Mouse (Mus musculus) MEL (cell line): ENCODE measurements around the gene Zgpat. TPM values are rescaled to one million over a fixed set of nuclear protein-coding genes. Genes with fewer than 3 reads are reported as not detected.

Source experiments
- DNase-seq: peaks from one replicate; pipeline ENCODE4 v3.0.0; 2011; ENCODE audit warnings: low read depth, low spot score
- H3K27ac ChIP-seq: 2 replicates; pipeline ENCODE4 v1.5.1; 2012; ENCODE audit warnings: low read depth, mild to moderate bottlenecking, control low read depth, low read length, moderate library complexity; ENCODE audit not compliant: control insufficient read depth
- H3K27me3 ChIP-seq, 2 experiments: fragments of 150-350 bp in 1 of 2; sonication (generic) in 1 of 2; 2 replicates each; pipeline ENCODE4 v1.6.1; 2012; ENCODE audit warnings: low read length in 2 of 2, mild to moderate bottlenecking in 2 of 2, improper control_type of control experiment in 1 of 2, moderate library complexity in 1 of 2; ENCODE audit not compliant: insufficient read depth in 2 of 2, control insufficient read depth in 1 of 2
- H3K36me3 ChIP-seq, 2 experiments: 2 replicates each; pipeline ENCODE4 v1.6.1; 2012 to 2014; ENCODE audit warnings: low read length in 2 of 2, improper control_type of control experiment in 1 of 2, inconsistent platforms in 1 of 2, mild to moderate bottlenecking in 1 of 2; ENCODE audit not compliant: insufficient read depth in 2 of 2, control insufficient read depth in 1 of 2
- H3K4me1 ChIP-seq, 2 experiments: fragments of 150-350 bp in 1 of 2; sonication (generic) in 1 of 2; 2 replicates each; pipeline ENCODE4 v1.6.1; 2012; ENCODE audit warnings: low read length in 2 of 2, improper control_type of control experiment in 1 of 2, mild to moderate bottlenecking in 1 of 2; ENCODE audit not compliant: insufficient read depth in 2 of 2, control insufficient read depth in 1 of 2
- H3K4me3 ChIP-seq, 2 experiments: fragments of 150-350 bp in 1 of 2; sonication (generic) in 1 of 2; 2 replicates each; pipeline ENCODE4 v1.5.1; 2012; ENCODE audit warnings: low read depth in 2 of 2, low read length in 2 of 2, mild to moderate bottlenecking in 2 of 2, moderate library complexity in 2 of 2, control low read depth in 1 of 2, improper control_type of control experiment in 1 of 2; ENCODE audit not compliant: control insufficient read depth in 1 of 2, insufficient read depth in 1 of 2
- H3K79me2 ChIP-seq: 2 replicates; pipeline ENCODE4 v1.6.1; 2012; ENCODE audit warnings: mild to moderate bottlenecking, low read length, moderate library complexity; ENCODE audit not compliant: control insufficient read depth, poor library complexity, insufficient read depth
- H3K9ac ChIP-seq: 2 replicates; pipeline ENCODE4 v1.6.1; 2012; ENCODE audit warnings: low read depth, mild to moderate bottlenecking, control low read depth, low read length, moderate library complexity; ENCODE audit not compliant: control insufficient read depth, poor library complexity, severe bottlenecking
- H3K9me3 ChIP-seq: fragments of 150-350 bp; sonication (generic); replicated peaks from 2 replicates; pipeline ENCODE4 v1.6.1; 2012; ENCODE audit warnings: mild to moderate bottlenecking, low read length, improper control_type of control experiment, moderate library complexity; ENCODE audit not compliant: insufficient read depth
- BHLHE40 ChIP-seq: IDR thresholded peaks from 2 replicates; pipeline ENCODE4 v1.6.1; 2012; ENCODE audit warnings: low read depth, mild to moderate bottlenecking, inconsistent platforms, low read length, improper control_type of control experiment, borderline replicate concordance
- CHD2 ChIP-seq: IDR thresholded peaks from 2 replicates; pipeline ENCODE4 v1.6.1; 2011; ENCODE audit warnings: low read length, improper control_type of control experiment
- CTCF ChIP-seq, 3 experiments: IDR thresholded peaks in 2 of 3; conservative IDR thresholded peaks in 1 of 3; 2 replicates each; pipeline ENCODE4 v1.5.1; 2011 to 2012; ENCODE audit warnings: low read length in 3 of 3, low read depth in 2 of 3, mild to moderate bottlenecking in 2 of 3, improper control_type of control experiment in 1 of 3, inconsistent platforms in 1 of 3, mixed read lengths in 1 of 3, moderate library complexity in 1 of 3; ENCODE audit not compliant: control insufficient read depth in 1 of 3, insufficient read depth in 1 of 3, poor library complexity in 1 of 3, severe bottlenecking in 1 of 3
- EP300 ChIP-seq, 2 experiments: IDR thresholded peaks; 2 replicates each; pipeline ENCODE4 v1.6.1; 2011; ENCODE audit warnings: improper control_type of control experiment in 2 of 2, low read length in 2 of 2, low read depth in 1 of 2, mild to moderate bottlenecking in 1 of 2
- ETS1 ChIP-seq: IDR thresholded peaks from 2 replicates; pipeline ENCODE4 v1.6.1; 2012; ENCODE audit warnings: low read depth, mild to moderate bottlenecking, inconsistent platforms, low read length, improper control_type of control experiment, moderate library complexity
- KAT2A ChIP-seq: conservative IDR thresholded peaks from 2 replicates; pipeline ENCODE4 v1.6.1; 2012; ENCODE audit warnings: low read depth, low read length, improper control_type of control experiment, inconsistent platforms
- NELFE ChIP-seq: IDR thresholded peaks from 2 replicates; pipeline ENCODE4 v1.6.1; 2011; ENCODE audit warnings: low read depth, low read length, improper control_type of control experiment
- NRF1 ChIP-seq: IDR thresholded peaks from 2 replicates; pipeline ENCODE4 v1.6.1; 2014; ENCODE audit warnings: low read depth, mild to moderate bottlenecking, inconsistent platforms, low read length, improper control_type of control experiment, moderate library complexity; ENCODE audit not compliant: poor library complexity, insufficient read depth, severe bottlenecking
- RAD21 ChIP-seq: IDR thresholded peaks from 2 replicates; pipeline ENCODE4 v1.6.1; 2011; ENCODE audit warnings: mild to moderate bottlenecking, low read depth, low read length, improper control_type of control experiment
- RCOR1 ChIP-seq: IDR thresholded peaks from 2 replicates; pipeline ENCODE4 v1.6.1; 2012; ENCODE audit warnings: low read depth, mild to moderate bottlenecking, inconsistent platforms, low read length, improper control_type of control experiment
- SIN3A ChIP-seq: IDR thresholded peaks from 2 replicates; pipeline ENCODE4 v1.6.1; 2012; ENCODE audit warnings: low read length, improper control_type of control experiment, inconsistent platforms
- TAL1 ChIP-seq: IDR thresholded peaks from 2 replicates; pipeline ENCODE4 v1.6.1; 2012; ENCODE audit warnings: mild to moderate bottlenecking, inconsistent platforms, low read length, moderate library complexity, mixed read lengths
- UBTF ChIP-seq: IDR thresholded peaks from 2 replicates; pipeline ENCODE4 v1.6.1; 2012; ENCODE audit warnings: low read depth, mild to moderate bottlenecking, inconsistent platforms, low read length, improper control_type of control experiment, moderate library complexity, borderline replicate concordance; ENCODE audit not compliant: insufficient read depth
- USF1 ChIP-seq: IDR thresholded peaks from 2 replicates; pipeline ENCODE4 v1.6.1; 2014; ENCODE audit warnings: low read depth, mild to moderate bottlenecking, inconsistent platforms, low read length, improper control_type of control experiment, moderate library complexity
- ZKSCAN1 ChIP-seq: IDR thresholded peaks from 2 replicates; pipeline ENCODE4 v1.6.1; 2012; ENCODE audit warnings: low read depth, mild to moderate bottlenecking, inconsistent platforms, low read length, improper control_type of control experiment, moderate library complexity
- ZNF384 ChIP-seq: IDR thresholded peaks from 2 replicates; pipeline ENCODE4 v1.6.1; 2012; ENCODE audit warnings: low read depth, mild to moderate bottlenecking, inconsistent platforms, low read length, improper control_type of control experiment
- polyA plus RNA-seq, 2 experiments: library from polyadenylated mRNA; stranded (reverse) in 1 of 2; unstranded in 1 of 2; fragments of >175 nt in 1 of 2; fragments of >200 nt in 1 of 2; gene quantifications; 2 replicates each; pipeline versions ENCODE4 v1.2.1 to v1.2.4; 2012; ENCODE audit warnings: low replicate concordance in 2 of 2, low read depth in 1 of 2; ENCODE audit not compliant: insufficient read length in 2 of 2, insufficient read depth in 1 of 2, missing spikeins in 1 of 2
- total RNA-seq: library from RNA; depleted of rRNA; stranded (reverse); fragments of 300-350 nt; gene quantifications from 2 replicates; pipeline ENCODE4 v1.2.3, GENCODE M21; 2012

The Zgpat gene
- total and polyA plus RNA-seq, 3 experiments, result 28.0 to 30.7 TPM; not detected in 1

DNA sequence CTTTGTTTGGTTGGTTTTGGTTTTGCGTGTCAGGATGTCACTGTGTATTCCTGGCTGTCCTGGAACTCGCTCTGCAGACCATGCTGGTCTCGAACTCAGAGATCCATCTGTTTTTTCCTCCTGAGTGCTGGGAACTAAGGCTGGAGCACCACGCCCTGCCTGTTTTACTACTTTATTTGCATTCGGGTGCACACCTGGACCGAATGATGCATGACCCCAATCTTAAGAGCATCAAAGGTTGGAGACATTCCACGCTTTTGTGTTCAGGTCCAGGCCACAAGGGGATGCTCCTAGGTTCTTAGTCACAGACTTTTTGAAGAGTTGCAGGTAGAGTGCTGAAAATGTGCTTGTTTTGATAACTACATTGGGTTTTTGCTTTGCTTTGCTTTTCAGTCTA lies 44.6 kb upstream of the Zgpat start:
- TF ChIP-seq KAT2A (no peak), RAD21 (no peak), EP300 (IDR thresholded peaks at IDR 0.05; ENCODE audit: low read depth in 1 of 2, low read length in 2 of 2) (no peak), NRF1 (no peak), NELFE (no peak), TAL1 (no peak), CTCF (IDR thresholded peaks at IDR 0.05 in 2 of 3, conservative IDR thresholded peaks at IDR 0.05 in 1 of 3; ENCODE audit: control insufficient read depth in 1 of 3, insufficient read depth in 1 of 3, low read depth in 2 of 3, low read length in 3 of 3, poor library complexity in 1 of 3, severe bottlenecking in 1 of 3) (no peak), UBTF (no peak), ZKSCAN1 (no peak), SIN3A (no peak), RCOR1 (no peak), USF1 (no peak), ZNF384 (no peak), CHD2 (no peak)
- peaks cover 0 to 14% of the 10 kb centered on the region in 2 experiments; a peak in 3 of 4 replicates for H3K4me1 ChIP-seq
- peaks cover 12% of the 10 kb centered on the region for H3K79me2 ChIP-seq
- no peaks in the 10 kb centered on the region for H3K27me3 ChIP-seq
- DNase-seq, result no peak
- peak overlapping the region; percentile 62 to 92 for H3K4me3 ChIP-seq
- no peaks in the 10 kb centered on the region for H3K9me3 ChIP-seq
- H3K27ac ChIP-seq, result peak overlapping the region; percentile 99
- peaks cover 1 to 11% of the 10 kb centered on the region in 2 experiments; a peak in 3 of 4 replicates for H3K36me3 ChIP-seq
- H3K9ac ChIP-seq, result peak overlapping the region; percentile 98

DNA sequence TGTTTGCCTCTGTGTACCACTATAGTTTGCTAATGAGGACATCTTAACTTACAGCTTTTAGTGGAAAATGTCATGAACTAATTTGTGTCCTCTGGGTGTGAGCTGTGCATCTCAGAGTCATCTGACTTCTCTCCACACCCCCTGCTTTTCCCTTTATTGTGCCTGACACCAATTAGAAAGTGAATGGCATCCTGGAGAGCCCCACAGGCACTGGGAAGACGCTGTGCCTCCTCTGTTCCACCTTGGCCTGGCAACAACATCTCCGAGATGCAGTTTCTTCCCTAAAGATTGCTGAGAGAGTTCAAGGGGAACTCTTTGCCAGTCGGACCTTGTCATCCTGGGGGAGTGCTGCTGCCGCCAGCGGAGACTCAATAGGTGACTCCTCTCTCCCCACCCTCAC lies 42.6 kb upstream of the Zgpat start:
- Histone ChIP-seq H3K9me3 (no peaks in the 10 kb centered on the region), H3K36me3 (peaks cover 3 to 11% of the 10 kb centered on the region in 2 experiments; a peak in 3 of 4 replicates), H3K4me3 (no peak overlapping the region), H3K27me3 (no peaks in the 10 kb centered on the region), H3K4me1 (peaks cover 0 to 14% of the 10 kb centered on the region in 2 experiments; a peak in 3 of 4 replicates), H3K9ac (no peak overlapping the region), H3K27ac (no peak overlapping the region), H3K79me2 (peaks cover 12% of the 10 kb centered on the region)
- no peak for DNase-seq
- no peak for TF ChIP-seq RCOR1
- no peak for TF ChIP-seq ETS1
- TF ChIP-seq RAD21, result no peak
- TF ChIP-seq BHLHE40, result no peak
